Mouse (Mus musculus): ENCODE data around the gene Mindy4b-ps. TPM values are rescaled to one million over a fixed set of nuclear protein-coding genes. Genes with fewer than 3 reads are reported as not detected.

Gene Mindy4b-ps
- polyA plus RNA-seq, 1 experiment = not detected

- TF ChIP-seq CTCF (IDR thresholded peaks at IDR 0.05; ENCODE audit: insufficient read depth, low read length) (no peak), POLR2A (IDR thresholded peaks at IDR 0.05; ENCODE audit: borderline replicate concordance, extremely low read depth, low read depth, low read length) (no peak)
- no peak overlapping the region for H3K4me3 ChIP-seq (replicated peaks; ENCODE audit: extremely low read depth, low read depth, low read length)
- H3K4me1 ChIP-seq (ENCODE audit: control insufficient read depth, insufficient read depth, low read length) = no peaks in the 10 kb centered on the region
- no peak for DNase-seq
- 26% methylated on average over 5 of the region's 5 CpGs for whole genome bisulfite sequencing
Measured at GRCm38 (mm10) chr3:58789033-58789432, 33.1 kb downstream of the Mindy4b-ps start.

- H3K4me3 ChIP-seq (replicated peaks; ENCODE audit: extremely low read depth, low read depth, low read length) = no peak overlapping the region
- 71% methylated on average over 4 of the region's 4 CpGs for WGBS
- no peaks in the 10 kb centered on the region for H3K4me1 ChIP-seq (ENCODE audit: control insufficient read depth, insufficient read depth, low read length)
- no peak for TF ChIP-seq CTCF (IDR thresholded peaks at IDR 0.05; ENCODE audit: insufficient read depth, low read length)
- TF ChIP-seq POLR2A (IDR thresholded peaks at IDR 0.05; ENCODE audit: borderline replicate concordance, extremely low read depth, low read depth, low read length) = no peak
- no peak for DNase-seq
Measured at GRCm38 (mm10) chr3:58786470-58786869, 35.6 kb downstream of the Mindy4b-ps start.

- WGBS = 14% methylated on average over 10 of the region's 10 CpGs
- DNase-seq = peak; percentile 18
- no peaks in the 10 kb centered on the region for H3K4me1 ChIP-seq (ENCODE audit: control insufficient read depth, insufficient read depth, low read length)
- TF ChIP-seq POLR2A (IDR thresholded peaks at IDR 0.05; ENCODE audit: borderline replicate concordance, extremely low read depth, low read depth, low read length) = no peak
- TF ChIP-seq CTCF (IDR thresholded peaks at IDR 0.05; ENCODE audit: insufficient read depth, low read length) = peak; percentile 61
- H3K4me3 ChIP-seq (replicated peaks; ENCODE audit: extremely low read depth, low read depth, low read length) = no peak overlapping the region
Measured at GRCm38 (mm10) chr3:58785863-58786262, 36.2 kb downstream of the Mindy4b-ps start.

- H3K4me1 ChIP-seq (ENCODE audit: control insufficient read depth, insufficient read depth, low read length) = no peaks in the 10 kb centered on the region
- TF ChIP-seq CTCF (IDR thresholded peaks at IDR 0.05; ENCODE audit: insufficient read depth, low read length) = no peak
- TF ChIP-seq POLR2A (IDR thresholded peaks at IDR 0.05; ENCODE audit: borderline replicate concordance, extremely low read depth, low read depth, low read length) = no peak
- DNase-seq = no peak
- no peak overlapping the region for H3K4me3 ChIP-seq (replicated peaks; ENCODE audit: extremely low read depth, low read depth, low read length)
- WGBS = 33% methylated on average over 8 of the region's 8 CpGs
Measured at GRCm38 (mm10) chr3:58784219-58785092, 37.7 kb downstream of the Mindy4b-ps start.

- peak; percentile 7 for DNase-seq
- Histone ChIP-seq H3K4me1 (ENCODE audit: control insufficient read depth, insufficient read depth, low read length) (no peaks in the 10 kb centered on the region), H3K4me3 (replicated peaks; ENCODE audit: extremely low read depth, low read depth, low read length) (no peak overlapping the region)
- WGBS = 51% methylated on average over 8 of the region's 8 CpGs
- TF ChIP-seq POLR2A (IDR thresholded peaks at IDR 0.05; ENCODE audit: borderline replicate concordance, extremely low read depth, low read depth, low read length) (no peak), CTCF (IDR thresholded peaks at IDR 0.05; ENCODE audit: insufficient read depth, low read length) (no peak)
Measured at GRCm38 (mm10) chr3:58783602-58784218, 38.4 kb downstream of the Mindy4b-ps start.

- no peaks in the 10 kb centered on the region for H3K4me1 ChIP-seq (ENCODE audit: control insufficient read depth, insufficient read depth, low read length)
- no peak for DNase-seq
- TF ChIP-seq CTCF (IDR thresholded peaks at IDR 0.05; ENCODE audit: insufficient read depth, low read length) = no peak
- no peak for TF ChIP-seq POLR2A (IDR thresholded peaks at IDR 0.05; ENCODE audit: borderline replicate concordance, extremely low read depth, low read depth, low read length)
- 50% methylated on average over 1 of the region's 1 CpGs for WGBS
- H3K4me3 ChIP-seq (replicated peaks; ENCODE audit: extremely low read depth, low read depth, low read length) = no peak overlapping the region
Measured at GRCm38 (mm10) chr3:58756429-58756828, 65.7 kb downstream of the Mindy4b-ps start.

GRCm38 (mm10) chr3:58755769-58756168, 66.3 kb downstream of the Mindy4b-ps start:
- Histone ChIP-seq H3K4me3 (replicated peaks; ENCODE audit: extremely low read depth, low read depth, low read length) (no peak overlapping the region), H3K4me1 (ENCODE audit: control insufficient read depth, insufficient read depth, low read length) (no peaks in the 10 kb centered on the region)
- no peak for DNase-seq
- whole genome bisulfite sequencing = 72% methylated on average over 1 of the region's 1 CpGs
- TF ChIP-seq CTCF (IDR thresholded peaks at IDR 0.05; ENCODE audit: insufficient read depth, low read length) = no peak
- TF ChIP-seq POLR2A (IDR thresholded peaks at IDR 0.05; ENCODE audit: borderline replicate concordance, extremely low read depth, low read depth, low read length) = no peak

GRCm38 (mm10) chr3:58754361-58754760, 67.8 kb downstream of the Mindy4b-ps start:
- H3K4me3 ChIP-seq (replicated peaks; ENCODE audit: extremely low read depth, low read depth, low read length) = no peak overlapping the region
- DNase-seq = no peak
- no peaks in the 10 kb centered on the region for H3K4me1 ChIP-seq (ENCODE audit: control insufficient read depth, insufficient read depth, low read length)
- TF ChIP-seq POLR2A (IDR thresholded peaks at IDR 0.05; ENCODE audit: borderline replicate concordance, extremely low read depth, low read depth, low read length) = no peak
- no peak for TF ChIP-seq CTCF (IDR thresholded peaks at IDR 0.05; ENCODE audit: insufficient read depth, low read length)
- WGBS = 75% methylated on average over 3 of the region's 3 CpGs

GRCm38 (mm10) chr3:58751818-58752620, 70.1 kb downstream of the Mindy4b-ps start:
- WGBS = 65% methylated on average over 8 of the region's 8 CpGs
- DNase-seq = no peak
- no peak overlapping the region for H3K4me3 ChIP-seq (replicated peaks; ENCODE audit: extremely low read depth, low read depth, low read length)
- no peaks in the 10 kb centered on the region for H3K4me1 ChIP-seq (ENCODE audit: control insufficient read depth, insufficient read depth, low read length)
- TF ChIP-seq CTCF (IDR thresholded peaks at IDR 0.05; ENCODE audit: insufficient read depth, low read length) (no peak), POLR2A (IDR thresholded peaks at IDR 0.05; ENCODE audit: borderline replicate concordance, extremely low read depth, low read depth, low read length) (no peak)

All from lung, adult 2 months (tissue).